Mouse (Mus musculus) gonadal fat pad, adult 2 months (tissue): ENCODE measurements around the gene Bbof1. TPM values are rescaled to one million over a fixed set of nuclear protein-coding genes. Genes with fewer than 3 reads are reported as not detected.

Experiments used
- DNase-seq: peaks from one replicate; pipeline ENCODE4 v3.0.0-alpha.2; 2012; ENCODE audit warnings: low read depth
- polyA plus RNA-seq: library from polyadenylated mRNA; depleted of rRNA; stranded (reverse); fragments of >200 nt; gene quantifications from 2 replicates; pipeline ENCODE4 v1.2.3, GENCODE M21; 2012; rRNA removed

Gene Bbof1
- 0.47 and 0.51 TPM in 2 replicates for polyA plus RNA-seq

DNA sequence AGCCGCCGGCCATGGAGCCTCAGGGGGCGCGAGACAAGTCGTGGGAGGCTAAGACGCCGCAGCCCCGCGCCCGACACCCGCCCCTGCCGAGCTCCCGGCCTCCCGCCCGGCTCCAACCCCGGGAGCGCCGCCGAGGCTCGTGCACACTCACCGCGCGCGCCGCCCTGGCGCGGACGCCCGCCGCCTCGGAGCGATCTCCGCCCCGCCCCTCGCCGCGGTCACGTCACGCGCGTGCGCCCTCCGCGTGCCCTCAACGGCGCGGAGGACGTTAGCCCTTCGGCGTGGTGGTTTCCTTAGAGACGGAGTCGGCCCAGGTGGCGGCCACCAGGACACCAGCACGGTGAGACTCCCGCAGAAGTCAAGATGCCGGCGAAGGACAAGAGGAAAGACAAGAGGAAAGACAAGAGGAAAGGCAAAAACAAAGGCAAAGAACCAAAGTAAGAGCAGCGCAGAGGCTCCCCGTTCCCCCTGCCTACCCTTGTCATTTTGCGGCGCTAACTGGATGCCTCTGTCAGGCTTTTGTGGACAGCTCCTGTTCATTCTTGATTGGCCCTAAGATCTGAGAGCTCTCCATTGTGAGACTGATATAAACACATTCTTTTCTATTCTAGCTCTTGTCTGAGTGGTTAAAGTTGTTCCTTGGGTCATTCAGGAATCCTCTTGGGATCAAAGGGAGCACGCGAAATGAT, at the start of gene Bbof1, which contains the start of gene Entpd5:
Gene Bbof1, plus strand, starts transcription at position 253 of the 689 bp plus-strand sequence.
Gene Entpd5, minus strand, starts transcription at position 211 of the 689 bp plus-strand sequence.
- no peak for DNase-seq

DNA sequence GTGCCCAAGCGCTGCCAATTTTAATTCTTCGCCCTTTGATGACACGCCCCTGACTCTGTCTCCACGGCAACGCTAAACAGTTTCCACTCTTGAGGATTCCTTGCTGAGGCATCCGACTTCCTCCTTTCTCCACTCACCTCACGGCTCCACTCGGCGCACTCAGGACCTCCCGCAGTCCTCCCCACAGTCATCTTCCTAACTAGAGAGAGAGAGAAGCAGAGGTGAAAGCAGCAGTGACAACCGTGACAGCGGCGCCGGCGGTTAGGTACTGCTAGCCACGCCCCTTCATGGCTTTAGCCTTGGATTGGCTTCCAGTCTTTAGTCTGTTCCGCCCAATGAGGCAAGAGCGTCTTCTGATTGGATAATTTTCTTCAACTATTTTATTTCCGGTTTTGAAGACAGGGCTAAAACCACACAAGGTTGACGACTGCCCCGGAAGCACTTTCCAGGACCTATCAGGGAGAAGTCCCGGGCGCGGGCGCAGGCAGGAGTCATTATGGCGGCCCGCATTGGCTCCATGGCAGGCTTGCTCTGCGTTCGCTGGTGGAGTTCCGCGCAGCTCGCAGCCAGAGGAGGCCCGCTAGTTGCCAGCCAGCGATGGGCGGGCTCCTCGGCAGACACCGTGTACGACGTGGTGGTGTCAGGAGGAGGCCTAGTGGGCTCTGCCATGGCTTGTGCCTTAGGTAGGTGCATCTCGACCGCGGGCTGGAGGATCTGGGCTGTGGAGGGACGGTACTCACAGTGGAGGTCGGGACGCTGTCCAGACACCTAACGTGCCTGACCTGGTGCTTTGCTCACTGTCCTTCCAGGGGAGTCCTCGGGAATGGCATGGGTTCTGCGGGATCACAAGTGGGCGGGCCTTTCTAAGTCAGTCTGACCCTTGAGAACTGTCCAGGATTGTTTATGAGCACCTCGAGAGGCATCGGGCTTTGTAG, 47.0 kb upstream of the Bbof1 start, which contains the start of the genes Coq6 and Fam161b:
Gene Coq6, plus strand, starts transcription at position 103 of the 935 bp plus-strand sequence.
Gene Fam161b, minus strand, starts transcription at position 279 of the 935 bp plus-strand sequence.
- DNase-seq, result peak; percentile 86

DNA sequence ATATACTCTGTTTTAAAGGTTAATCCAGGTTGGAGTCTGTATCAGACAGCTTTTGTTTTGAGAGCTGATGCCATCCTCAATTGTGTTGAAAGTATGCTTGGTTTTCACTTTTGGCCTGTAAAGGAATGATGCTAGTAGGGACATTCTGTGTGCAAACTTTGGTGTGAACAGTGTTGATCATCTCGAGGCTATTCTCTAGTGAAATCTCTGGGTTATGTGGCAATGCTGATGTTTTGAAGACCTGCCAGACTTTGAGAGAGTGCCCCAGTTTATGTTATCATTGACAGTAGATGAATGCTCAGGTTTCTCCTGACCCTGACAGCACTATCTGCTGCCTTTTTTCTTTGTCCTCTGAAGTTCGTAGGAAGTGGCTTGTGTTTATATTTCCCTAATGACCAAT, 46.0 kb upstream of the Bbof1 start:
- peak; percentile 90 for DNase-seq

DNA sequence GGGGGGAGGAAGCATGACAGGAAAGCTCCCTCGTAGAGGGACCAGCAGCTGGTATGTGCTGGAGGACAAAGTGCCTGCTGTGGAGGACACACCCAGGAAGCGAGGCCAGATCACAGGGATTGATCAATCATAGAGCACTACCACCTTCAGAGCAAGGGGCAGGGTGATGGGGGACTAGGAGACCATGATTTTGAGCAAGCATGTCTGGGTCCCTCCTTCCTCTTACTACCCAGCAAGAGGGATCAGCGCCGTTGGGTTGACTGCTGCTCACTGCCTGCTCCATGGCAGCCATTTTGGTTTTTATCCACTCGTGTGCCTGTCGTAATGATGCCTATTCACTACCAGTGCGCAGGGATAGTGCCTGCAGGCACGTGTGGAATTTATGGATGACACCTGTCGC, 44.6 kb upstream of the Bbof1 start:
- no peak for DNase-seq

DNA sequence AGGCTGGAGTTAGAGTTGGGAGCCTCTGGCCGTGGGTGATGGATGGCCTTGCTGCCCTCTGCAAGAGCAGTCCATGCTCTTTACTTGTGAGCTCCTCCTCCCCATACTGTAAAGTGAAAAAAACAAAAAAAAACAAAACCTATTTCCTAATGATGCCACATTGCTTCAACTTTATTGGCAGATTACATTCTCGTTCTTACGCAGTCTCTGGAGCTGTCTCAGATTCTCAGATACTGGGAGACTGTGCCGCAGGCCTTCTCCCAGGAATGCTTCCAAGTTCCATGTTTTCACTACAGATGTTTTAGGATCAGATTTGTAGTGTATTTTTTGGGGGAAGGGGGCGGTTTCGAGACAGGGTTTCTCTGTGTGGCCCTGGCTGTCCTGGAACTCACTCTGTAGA, 43.7 kb upstream of the Bbof1 start:
- peak; percentile 93 for DNase-seq

DNA sequence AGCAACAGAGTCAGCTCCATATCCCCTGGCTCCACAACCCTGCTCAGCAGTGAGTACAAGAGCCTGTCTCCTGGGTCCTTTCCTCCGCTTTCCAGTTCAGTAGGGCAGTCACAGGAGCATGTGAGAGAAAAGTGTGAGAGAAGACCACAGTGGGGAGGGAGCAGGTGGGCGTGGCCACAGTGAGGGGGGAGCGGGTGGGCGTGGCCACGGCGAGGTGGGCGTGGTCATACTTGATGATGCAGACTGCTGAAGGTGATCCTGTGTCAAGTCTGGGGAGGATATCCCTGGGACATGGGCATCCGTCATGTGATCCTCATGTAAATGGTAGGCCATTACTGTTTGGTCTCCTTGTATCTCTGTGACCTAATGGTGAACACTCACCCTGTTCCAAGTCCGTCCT, 41.9 kb upstream of the Bbof1 start:
- DNase-seq, result no peak

DNA sequence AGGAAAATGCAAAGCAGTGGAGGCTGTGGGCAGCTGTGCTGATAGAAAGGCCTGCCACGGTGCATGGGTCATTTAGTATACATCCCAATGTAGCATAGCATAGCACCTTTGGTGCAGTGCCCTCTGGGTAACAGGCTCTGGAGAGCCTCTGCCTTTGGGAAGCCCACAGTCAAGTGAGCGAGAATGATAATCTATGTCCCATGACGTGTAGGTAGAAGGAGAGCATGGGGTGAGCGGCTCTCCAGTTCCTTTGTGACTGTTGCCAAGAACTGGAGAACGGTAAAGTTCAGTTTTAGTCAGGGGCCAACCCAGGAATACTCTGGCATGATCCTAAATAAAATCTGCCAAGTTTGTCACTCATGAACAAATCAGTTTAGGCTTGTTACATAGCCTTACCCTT, 37.2 kb upstream of the Bbof1 start:
- no peak for DNase-seq

DNA sequence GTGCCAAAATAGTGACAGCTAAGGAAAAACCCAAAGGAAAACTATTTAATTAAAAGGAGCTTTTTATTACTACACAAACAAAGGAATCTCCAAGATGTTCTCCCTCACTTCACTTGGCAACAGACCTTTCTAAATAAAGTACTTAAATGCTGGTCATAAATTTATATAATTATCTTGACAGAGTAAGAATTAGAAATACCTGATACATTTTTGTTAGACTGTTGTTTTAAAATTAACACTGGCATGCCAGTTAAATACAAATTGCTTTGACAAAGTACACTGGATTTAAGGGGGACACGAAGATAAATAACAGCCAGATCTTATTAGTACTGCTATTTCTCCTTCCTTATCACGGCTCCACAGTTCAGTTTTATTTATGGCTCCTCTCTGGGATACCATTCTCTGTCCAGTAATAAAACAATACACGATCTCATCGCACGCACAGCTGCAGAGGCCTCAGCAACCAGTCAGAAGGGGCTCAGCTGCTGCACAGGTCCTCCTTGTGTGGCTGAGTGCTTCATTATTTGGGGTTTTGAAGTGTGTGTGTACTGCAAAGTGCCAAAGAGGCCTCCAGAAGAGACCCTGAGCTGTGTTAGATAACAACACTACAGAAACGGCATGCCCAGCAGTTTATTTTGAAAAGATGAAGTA, 34.9 kb upstream of the Bbof1 start:
- DNase-seq, result no peak

DNA sequence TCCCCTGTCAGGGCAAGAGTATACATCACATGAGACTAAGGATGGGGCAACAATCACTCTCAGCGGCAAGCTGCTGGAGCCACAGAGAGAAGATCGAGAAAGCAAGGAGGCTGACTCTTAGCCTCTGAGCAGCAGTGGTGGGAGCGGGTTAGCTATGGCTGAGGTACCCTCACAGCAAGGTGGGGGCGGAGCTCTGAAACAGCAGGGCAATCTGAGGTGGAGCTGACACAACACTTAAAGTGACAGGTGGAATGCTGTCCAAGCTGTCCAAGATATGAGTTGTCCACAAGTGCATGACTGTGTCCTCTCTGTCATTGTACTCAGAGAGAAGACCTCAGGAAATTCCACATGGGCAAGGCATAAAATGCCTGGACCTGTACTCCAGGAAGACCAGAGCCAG, 26.5 kb upstream of the Bbof1 start:
- DNase-seq, result no peak

DNA sequence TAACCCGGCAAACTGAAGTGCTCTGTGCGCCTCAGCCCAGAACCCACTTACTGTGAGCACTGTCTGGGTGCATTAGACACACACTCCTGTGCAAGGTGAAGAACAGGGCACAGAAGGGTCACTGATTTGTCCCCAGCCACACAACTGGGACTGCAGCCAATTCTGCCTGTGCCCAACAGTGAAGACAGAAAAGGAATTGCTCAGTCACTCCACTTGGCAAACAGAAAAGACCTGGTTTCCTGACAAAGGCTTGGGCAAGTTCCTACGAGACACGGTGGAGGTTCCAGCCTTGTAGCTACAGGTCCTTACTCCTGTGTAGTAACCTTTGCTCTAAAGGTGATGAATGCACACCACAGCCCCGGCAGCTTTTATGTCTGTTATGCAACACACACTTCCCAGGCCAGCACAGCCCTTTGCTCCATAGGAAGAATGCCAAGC, 24.2 kb upstream of the Bbof1 start:
- DNase-seq, result peak; percentile 99

DNA sequence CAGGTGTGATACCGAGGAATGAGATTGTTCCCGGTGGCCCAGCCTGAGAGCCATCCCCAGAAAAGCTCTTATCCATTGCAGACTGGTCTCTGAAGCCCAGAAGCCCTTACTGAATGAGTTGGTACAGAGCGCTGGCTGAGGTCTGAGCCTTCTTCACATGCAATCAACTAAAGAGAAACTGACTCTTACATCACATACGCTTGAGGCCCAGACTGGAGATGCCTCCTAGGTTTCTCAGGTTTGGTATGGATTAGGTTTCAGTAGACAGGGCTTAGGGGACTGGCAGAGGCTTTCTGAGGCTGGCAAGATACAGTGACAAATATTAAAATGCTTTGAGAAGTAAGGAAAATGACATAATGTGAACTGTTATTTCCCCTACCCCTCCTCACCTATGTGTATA, 23.5 kb upstream of the Bbof1 start:
- no peak for DNase-seq

DNA sequence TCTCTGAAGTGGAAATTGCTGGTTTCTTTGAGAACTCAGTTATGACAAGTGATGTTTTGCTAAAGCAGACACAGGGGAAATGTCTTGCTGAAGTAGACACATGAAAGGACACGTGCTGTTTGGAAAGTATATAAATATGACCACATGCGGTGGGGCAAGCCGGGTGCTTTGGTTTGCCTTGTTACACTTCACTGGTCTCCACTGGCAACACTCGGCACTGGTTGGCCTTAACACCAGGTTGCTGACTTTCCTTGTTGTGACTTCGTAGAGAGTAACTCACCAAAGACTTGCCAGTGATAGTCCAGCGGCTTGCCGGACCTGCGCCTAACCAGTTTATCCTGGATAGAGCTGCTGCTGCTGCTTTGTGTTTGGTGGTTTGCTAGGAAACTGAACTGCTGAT, 20.8 kb upstream of the Bbof1 start:
- no peak for DNase-seq

DNA sequence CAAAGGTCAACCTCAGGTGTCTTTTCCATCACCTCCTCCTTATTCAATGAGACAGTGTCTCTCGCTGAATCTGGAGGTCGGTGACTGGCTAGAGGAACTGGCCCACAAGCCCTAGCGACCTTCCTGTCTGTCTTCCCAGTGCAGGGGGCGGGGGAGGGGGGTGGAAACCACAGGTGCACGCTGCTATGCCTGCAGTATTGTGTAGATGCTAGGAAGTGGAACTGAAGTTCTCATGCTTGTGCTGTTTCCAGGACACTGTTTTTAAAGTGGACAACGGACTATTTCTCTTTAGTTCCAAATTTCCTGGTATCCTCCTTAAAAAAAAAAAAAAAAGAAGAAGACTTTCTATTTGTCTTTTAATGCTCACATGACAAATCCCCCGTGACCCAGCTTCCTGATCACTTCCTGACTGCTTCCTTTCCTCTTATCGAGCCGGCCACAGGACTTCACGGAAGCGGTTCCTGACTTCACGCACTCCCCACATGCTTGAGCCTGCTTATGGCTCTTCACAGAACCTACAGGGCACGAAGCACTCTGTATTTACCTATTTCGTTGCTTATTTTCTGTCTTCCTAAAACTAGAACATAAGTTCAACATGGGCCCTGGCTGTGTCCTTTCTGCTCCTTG, 20.0 kb upstream of the Bbof1 start:
- no peak for DNase-seq

DNA sequence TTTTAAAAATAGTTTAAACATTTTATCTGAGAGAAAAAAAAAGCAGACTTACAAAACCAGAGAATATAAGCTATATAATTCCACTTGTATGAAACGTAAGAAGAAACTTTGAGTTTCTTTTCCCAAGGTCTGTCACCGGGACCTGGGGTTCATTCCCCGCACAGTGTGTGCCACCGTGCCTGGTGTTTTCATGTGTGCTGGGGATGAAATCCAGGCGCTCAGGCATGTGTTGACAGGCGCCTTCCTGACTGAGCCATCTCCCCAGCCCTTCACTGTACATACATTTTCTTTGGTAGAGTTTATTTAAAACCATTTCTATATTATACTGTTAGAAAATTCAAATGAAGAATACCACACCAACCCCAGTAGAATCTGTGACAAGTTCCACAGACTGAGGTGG, 18.5 kb upstream of the Bbof1 start:
- DNase-seq, result no peak

DNA sequence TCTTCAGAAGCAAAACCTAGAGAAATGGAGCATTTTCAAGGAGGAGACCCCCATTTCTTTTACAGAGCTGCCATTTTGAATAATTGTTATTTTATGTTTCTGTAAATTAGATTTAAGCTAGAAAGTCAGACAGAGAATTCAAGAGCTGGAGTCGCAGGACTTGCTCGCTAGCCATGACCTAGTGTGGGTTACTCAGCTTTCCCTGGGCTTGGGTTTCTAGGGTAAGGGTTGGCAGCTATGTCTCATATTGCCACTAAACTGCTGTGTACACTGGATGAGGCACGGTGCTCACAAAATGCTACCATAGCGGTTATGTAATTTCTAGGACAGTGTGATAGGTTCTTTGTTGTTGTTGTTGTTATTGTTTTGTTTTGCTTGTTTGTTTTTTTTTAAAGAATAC, 16.2 kb upstream of the Bbof1 start:
- DNase-seq, result no peak

DNA sequence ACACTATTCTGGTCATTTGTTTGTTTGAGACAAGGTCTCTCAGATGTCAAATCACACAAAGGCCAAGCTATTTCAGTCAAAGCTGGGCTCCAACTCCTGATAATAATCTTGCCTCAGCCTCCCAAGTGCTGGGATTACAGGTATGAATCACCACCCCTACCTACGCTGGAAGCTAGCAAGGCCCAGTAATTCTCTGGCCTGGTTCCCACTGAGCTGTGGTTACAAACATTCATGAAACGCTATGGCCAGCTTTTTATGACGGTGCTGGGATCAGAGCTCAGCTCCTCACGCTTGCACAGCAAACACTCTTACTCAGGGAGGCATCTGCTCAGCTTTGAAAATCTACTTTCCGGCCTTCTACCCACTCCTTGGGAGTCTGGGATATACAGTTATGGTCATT, 15.0 kb upstream of the Bbof1 start:
- DNase-seq, result no peak

DNA sequence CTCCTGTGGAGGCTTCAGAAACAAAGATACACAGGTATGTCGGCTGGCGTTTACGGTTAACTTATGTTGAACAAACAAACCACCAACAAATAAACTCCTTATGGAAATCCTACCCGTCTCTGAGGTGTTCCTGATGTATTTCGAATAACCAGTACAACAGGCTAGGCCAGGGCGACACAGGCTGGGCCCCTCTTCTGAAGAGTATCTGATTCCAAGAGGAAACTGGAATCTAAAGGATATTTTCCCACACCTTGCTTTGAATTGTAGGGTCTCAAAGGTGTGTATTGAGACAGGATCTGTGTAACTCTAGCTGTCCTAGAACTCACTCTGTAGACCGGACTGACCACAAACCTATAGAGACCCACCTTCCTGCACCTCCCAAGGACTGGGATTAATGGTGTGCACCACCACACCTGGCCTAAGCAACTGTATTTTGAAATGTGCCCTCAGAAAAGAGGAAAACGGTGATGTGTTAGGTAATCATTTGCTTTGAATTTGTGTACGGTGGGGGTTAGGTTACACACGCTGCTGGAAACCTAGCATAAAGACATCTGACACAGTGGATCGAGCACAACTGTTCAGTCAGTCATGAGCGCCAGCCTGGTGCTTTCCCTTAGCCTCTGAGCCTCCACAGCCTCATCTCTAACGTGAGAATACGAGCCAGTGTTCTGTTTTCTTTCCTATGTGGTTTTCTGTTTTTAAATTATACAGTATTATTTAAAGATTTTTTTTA, 11.8 kb upstream of the Bbof1 start:
- DNase-seq, result no peak

DNA sequence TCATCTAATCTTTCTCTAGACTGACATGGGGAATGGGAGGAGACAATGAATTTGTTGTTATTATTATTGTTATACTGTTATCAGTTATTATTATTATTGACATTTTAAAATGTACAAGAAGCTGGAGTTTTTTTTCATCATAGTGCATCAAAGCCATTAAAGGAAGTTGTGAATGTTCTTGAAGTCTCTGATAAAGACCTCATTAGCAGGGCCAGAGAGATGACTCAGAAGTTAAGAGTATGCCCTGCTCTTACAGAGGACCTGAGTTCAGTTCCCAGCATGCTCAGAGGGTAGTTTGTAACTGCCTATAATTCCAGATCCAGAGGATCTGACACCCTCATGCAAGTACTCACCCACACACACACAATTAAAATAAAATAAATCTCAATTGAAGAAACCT, 11.2 kb upstream of the Bbof1 start:
- DNase-seq, result no peak

DNA sequence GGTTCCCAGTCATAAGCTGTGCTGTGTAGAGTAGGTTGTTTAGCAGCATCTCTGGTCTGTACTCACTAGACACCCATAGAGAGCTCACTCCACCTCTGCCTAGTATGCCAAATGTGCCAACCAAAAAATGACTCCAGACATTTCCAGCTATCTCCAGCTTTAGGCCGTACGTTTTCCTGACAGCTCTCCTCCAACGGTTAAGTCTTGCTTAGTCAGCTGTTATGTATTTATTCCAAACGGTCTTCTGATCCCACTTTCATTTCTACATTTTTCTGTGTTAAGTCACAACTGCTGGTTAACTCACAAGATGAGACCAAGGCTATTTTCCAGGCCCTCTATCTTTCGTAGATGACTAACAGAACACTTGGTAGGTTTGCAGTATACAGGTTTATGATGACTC, 10.2 kb upstream of the Bbof1 start:
- no peak for DNase-seq

DNA sequence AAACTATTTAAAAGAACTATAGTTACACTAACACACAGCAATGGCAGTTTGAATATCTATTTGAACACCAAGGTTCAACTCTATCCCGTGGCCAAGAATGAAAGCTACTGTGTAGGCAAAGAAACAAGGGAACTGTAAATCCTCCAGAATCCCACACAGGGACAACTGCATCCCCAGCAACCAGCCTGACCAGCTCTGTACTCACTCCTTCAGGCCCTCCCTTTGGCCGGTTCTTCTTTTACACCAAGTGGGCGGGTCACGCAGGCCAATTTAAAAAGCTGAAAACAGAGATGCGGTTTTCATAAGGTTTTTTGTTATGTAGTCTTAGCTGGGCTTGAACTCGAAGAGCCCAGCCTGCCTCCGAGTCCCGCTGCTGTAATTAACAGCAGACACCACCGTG, 9.7 kb upstream of the Bbof1 start:
- no peak for DNase-seq

DNA sequence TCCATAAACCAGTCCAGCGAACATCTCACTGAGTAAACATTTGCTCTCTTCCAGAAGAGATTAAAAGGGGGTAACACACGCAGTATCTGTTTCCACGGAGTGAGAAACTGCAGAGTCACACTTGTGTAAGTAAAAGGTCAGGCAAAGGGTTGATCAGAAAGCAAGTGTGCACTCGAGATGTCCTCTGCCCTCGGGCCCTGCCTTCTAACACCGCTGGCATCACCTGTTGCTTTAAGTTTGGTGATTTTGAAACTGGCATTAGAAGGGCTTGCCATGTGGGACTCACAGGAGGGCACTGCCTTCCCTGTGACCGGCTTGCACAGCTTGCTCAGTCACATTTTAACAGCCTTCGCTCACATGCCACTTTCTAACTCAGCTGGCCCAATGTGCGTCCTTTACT, 9.2 kb upstream of the Bbof1 start:
- DNase-seq, result no peak
